Mouse (Mus musculus) T-cell, adult 66 days (primary cell): Measurements from ENCODE around the gene Gabra3. TPM values are rescaled to one million over a fixed set of nuclear protein-coding genes. Genes with fewer than 3 reads are reported as not detected.

Source experiments
- total RNA-seq, 2 experiments: library from RNA; stranded (reverse); gene quantifications; 3 replicates in 1 of 2; 4 replicates in 1 of 2; pipeline ENCODE4 v1.2.4; 2023

Gabra3 gene
- total RNA-seq: not detected

DNA sequence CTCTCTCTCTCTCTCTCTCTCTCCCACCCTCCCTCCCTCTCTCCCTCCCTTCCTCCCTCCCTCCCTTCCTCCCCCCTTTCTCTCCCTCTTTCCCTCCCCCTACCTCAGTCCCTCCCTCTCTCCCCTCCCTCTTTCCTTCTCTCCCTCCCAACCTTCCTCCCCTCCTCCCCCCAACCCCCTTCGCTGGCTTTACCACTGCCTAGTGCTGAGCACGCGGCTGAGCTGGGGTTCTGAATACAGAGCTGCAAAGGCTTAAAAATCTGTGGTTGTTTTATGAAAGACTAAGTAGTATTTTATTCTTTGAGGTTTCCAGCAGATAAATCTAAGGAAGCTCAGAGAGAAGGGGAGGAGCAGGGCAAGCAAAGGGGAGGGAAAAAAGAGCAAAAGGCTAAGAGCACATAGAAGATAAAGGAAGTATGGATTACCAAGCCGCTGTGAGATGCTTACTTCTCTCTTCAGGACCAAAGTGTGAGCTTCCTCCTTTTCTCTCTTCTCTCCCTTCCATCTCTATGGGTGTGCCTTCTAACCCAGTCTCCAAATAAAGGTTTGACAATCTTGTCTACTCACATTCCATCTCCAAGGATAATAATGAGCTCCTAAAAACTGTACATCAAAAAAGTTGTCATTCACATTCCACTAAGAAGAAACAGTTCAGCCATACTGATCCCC lies at the start of gene Gabra3:
TSS of gene Gabra3 (minus strand) at position 619 of the 669 bp plus-strand sequence.

DNA sequence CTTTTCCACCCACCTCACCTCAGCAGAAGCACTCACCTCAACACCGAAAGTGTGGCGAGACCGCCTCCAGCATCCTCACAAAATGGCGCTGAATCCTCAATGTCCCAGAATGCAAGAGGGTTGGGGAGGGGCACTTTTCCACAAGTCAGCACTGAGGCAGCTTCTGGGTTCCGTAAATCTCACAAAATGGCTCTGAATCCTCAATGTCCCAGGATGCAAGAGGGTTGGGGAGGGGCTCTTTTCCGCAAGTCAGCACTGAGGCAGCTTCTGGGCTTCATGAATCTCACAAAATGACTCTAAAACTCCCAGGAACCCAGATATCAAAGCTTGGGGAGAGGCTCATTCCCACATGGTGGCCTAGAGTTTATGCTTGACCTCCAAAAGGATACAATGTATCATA lies 269.9 kb downstream of the Gabra3 start, which contains the start of gene Magea10:
TSS of gene Magea10 (minus strand) at position 101 of the 400 bp plus-strand sequence.

Other genes starting within 250 kb of the Gabra3 start
- gene Gabrq, start 168.3 kb upstream of the Gabra3 start, total RNA-seq: not detected